Mouse (Mus musculus): ENCODE results near the gene Gpc6.

- TF ChIP-seq CTCF (IDR thresholded peaks at IDR 0.05; ENCODE audit: low read depth), result no peak
- TF ChIP-seq EP300 (IDR thresholded peaks at IDR 0.05; ENCODE audit: low read depth), result no peak
Measured at GRCm38 (mm10) chr14:116924876-116925601, at the start of gene Gpc6.

Data from heart, postnatal 0 days (tissue).